ENCODE assay signal across 11 mouse cellular contexts in the genomic region with DNA sequence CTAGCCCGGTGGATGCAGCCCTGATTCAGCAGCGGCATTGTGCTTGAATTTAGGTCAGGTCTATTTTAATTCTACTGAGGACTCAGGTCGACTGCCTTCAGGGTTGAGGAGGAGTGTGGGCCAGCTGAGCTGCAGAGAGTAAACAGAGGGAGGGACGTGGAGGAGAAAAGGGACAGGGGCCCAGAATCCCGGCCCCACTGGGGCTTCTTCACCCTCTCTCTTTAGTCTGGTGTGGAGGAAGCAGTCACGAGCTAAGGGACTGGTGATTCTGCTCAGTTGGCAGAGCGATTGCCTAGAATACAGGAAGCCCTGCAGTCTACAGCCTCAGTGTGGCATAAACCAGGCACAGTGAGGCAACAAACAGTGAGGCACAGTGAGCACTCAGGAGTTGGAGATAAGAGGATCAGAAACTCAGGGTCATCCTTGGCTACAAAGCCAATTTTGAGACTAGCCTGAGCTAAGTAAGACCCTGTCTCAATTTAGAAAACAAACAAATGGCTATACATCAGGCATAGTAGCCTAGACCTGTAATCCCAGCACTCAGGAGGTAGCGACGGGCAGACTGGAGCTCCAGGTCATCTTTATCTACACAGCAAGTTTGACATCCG. TPM values are rescaled to one million over a fixed set of nuclear protein-coding genes. Genes with fewer than 3 reads are reported as not detected.
DNase-seq lines count a peak whose midpoint lies in the region; ATAC-seq lines count a peak whose summit lies in the region.
"Had no signal": no experiment of that assay in that cellular context is flagged by ENCODE, and none has a peak within 500 bp of the region (broad histone marks: within the 10 kb centered on the region; RNA-seq: fewer than 3 reads in every experiment).

No protein-coding gene starts in this region.

- H3K36me3 ChIP-seq in heart, embryonic 12.5 days, result no peaks in the 10 kb centered on the region
- H3K36me3 ChIP-seq in liver, embryonic 15.5 days (replicated peaks), result no peaks in the 10 kb centered on the region

- intact Hi-C loops in gastrocnemius, postnatal 36 days (cut with DNase I), result no loop called here

- no peak for ATAC-seq in heart, embryonic 12.5 days (ENCODE audit: insufficient number of reproducible peaks, low FRiP score)
- no peak for ATAC-seq in liver, embryonic 15.5 days (ENCODE audit: insufficient read depth)

- peaks cover 13% of the 10 kb centered on the region for H3K4me1 ChIP-seq in heart, embryonic 12.5 days (replicated peaks)
- peaks cover 61% of the 10 kb centered on the region for H3K4me1 ChIP-seq in liver, embryonic 15.5 days (replicated peaks)

- peak; percentile 87 for DNase-seq in heart, adult 11 months
- peak; percentile 21 for DNase-seq in right cerebral cortex, postnatal 14 days
- DNase-seq in right cerebral cortex, postnatal 10 days (ENCODE audit: low spot score in 2 of 2), result no peak
- peak; percentile 46 for DNase-seq in thymus, postnatal 36 days
- no peak for DNase-seq in adrenal gland, adult 2 months
- no peak for DNase-seq in gastrocnemius, postnatal 36 days
- DNase-seq: adrenal gland, postnatal 36 days; cerebellum, adult 9-11 months; heart, adult 18-20 months had no signal

- no peak overlapping the region for H3K4me2 ChIP-seq in heart, embryonic 12.5 days
- H3K4me2 ChIP-seq in liver, embryonic 15.5 days, result no peak overlapping the region

- no peak overlapping the region; the same call in 1 of the 2 replicates for H3K9ac ChIP-seq in heart, embryonic 12.5 days
- no peak overlapping the region for H3K9ac ChIP-seq in liver, embryonic 15.5 days

- H3K4me3 ChIP-seq in heart, embryonic 12.5 days, result no peak overlapping the region
- H3K4me3 ChIP-seq in liver, embryonic 15.5 days (replicated peaks), result no peak overlapping the region

- H3K27me3 ChIP-seq in heart, embryonic 12.5 days (replicated peaks), result no peaks in the 10 kb centered on the region
- H3K27me3 ChIP-seq in liver, embryonic 15.5 days, result no peaks in the 10 kb centered on the region

- no peak overlapping the region for H3K27ac ChIP-seq in heart, embryonic 12.5 days (ENCODE audit: poor library complexity, severe bottlenecking)
- H3K27ac ChIP-seq in liver, embryonic 15.5 days (replicated peaks), result peak overlapping the region; percentile 70

- no peaks in the 10 kb centered on the region for H3K9me3 ChIP-seq in heart, embryonic 12.5 days (replicated peaks)
- H3K9me3 ChIP-seq in liver, embryonic 15.5 days (replicated peaks), result no peaks in the 10 kb centered on the region

- 67% methylated on average over 10 of the region's 10 CpGs for WGBS in heart, embryonic 12.5 days
- WGBS in liver, embryonic 15.5 days (ENCODE audit: insufficient replicate concordance), result 51% methylated on average over 10 of the region's 10 CpGs

RNA-seq across cellular contexts. Expression of a gene that starts 11.7 kb away (rescaled TPM):
- polyA plus RNA-seq in heart, embryonic 12.5 days (2016; fragmentation: Nextera tagmentation; extraction: Ambion mirVana), result 64.8 and 72.8 TPM in 2 replicates
- polyA plus RNA-seq in liver, embryonic 15.5 days (2015; fragmentation: Nextera tagmentation; extraction: Ambion mirVana), result 10.2 and 14.2 TPM in 2 replicates
- 10 to 100 TPM; 51.6 to 66.0 TPM for total RNA-seq in adrenal gland, adult 2 months (2021)
- 21.2 and 21.3 TPM in 2 replicates for polyA plus RNA-seq in adrenal gland, adult 2 months (2012; rRNA removed)
- total RNA-seq in gastrocnemius, postnatal 36 days (2021), result 1 to 10 TPM; 8.2 to 9.2 TPM

Comparison
In these comparisons a context has a peak if more than half of its experiments do, and no peak if none do; other contexts are left out.
1. DNase-seq: peak in heart, adult 11 months (single experiment), right cerebral cortex, postnatal 14 days (single experiment) and thymus, postnatal 36 days (2 of 2); none in right cerebral cortex, postnatal 10 days (0 of 2), adrenal gland, adult 2 months (single experiment) and gastrocnemius, postnatal 36 days (0 of 2).